Mouse (Mus musculus): ENCODE results near the gene Sap25.

- TF ChIP-seq CEBPB (IDR thresholded peaks at IDR 0.05; ENCODE audit: insufficient read depth, poor library complexity, severe bottlenecking) (no peak), SRF (IDR thresholded peaks at IDR 0.05; ENCODE audit: control insufficient read depth, insufficient read length, low read depth) (no peak), POLR2A (IDR thresholded peaks at IDR 0.05; ENCODE audit: insufficient read length, low read depth) (peak; percentile 14), POLR2AphosphoS2 (IDR thresholded peaks at IDR 0.05; ENCODE audit: insufficient read length, low read depth) (no peak), USF1 (IDR thresholded peaks at IDR 0.05; ENCODE audit: low read depth) (peak; percentile 94)
Measured at GRCm38 (mm10) chr5:137671443-137672240, 30.5 kb downstream of the Sap25 start.

Data from myocyte (in vitro differentiated cells).